Mouse (Mus musculus) liver, embryonic 11.5 days (tissue): ENCODE data around the gene Ms4a2. TPM values are rescaled to one million over a fixed set of nuclear protein-coding genes. Genes with fewer than 3 reads are reported as not detected.
A peak's percentile ranks its signal among the peaks of the same experiment; 100 is the strongest.

ENCODE experiments used
- ATAC-seq: fragments of 200-750 bp; cut with Nextera tagmentation; replicated peaks from 2 replicates; pipeline ENCODE4 v1.8.0; 2017; ENCODE audit warnings: moderate number of reproducible peaks, mild to moderate bottlenecking, moderate TSS enrichment, moderate library complexity; ENCODE audit not compliant: low FRiP score
- DNase-seq: peaks from one replicate; pipeline ENCODE4 v3.0.0-alpha.2; 2017; ENCODE audit warnings: low spot score
- H3K27ac ChIP-seq: fragments of 300-500 bp; sonication (generic); 2 replicates; pipeline ENCODE4 v1.5.1; 2014; ENCODE audit warnings: mild to moderate bottlenecking, low read depth, low read length, control low read depth
- H3K27me3 ChIP-seq: fragments of 300-500 bp; sonication (generic); replicated peaks from 2 replicates; pipeline ENCODE4 v1.6.1; 2014; ENCODE audit warnings: low read length, mixed read lengths; ENCODE audit not compliant: control insufficient read depth, insufficient read depth
- H3K36me3 ChIP-seq: fragments of 300-500 bp; sonication (generic); 2 replicates; pipeline ENCODE4 v1.6.1; 2014; ENCODE audit warnings: mild to moderate bottlenecking, low read length, moderate library complexity, mixed read lengths; ENCODE audit not compliant: control insufficient read depth, insufficient read depth
- H3K4me1 ChIP-seq: fragments of 300-500 bp; sonication (generic); replicated peaks from 2 replicates; pipeline ENCODE4 v1.6.1; 2014; ENCODE audit warnings: low read length, mixed read lengths; ENCODE audit not compliant: control insufficient read depth, insufficient read depth
- H3K4me2 ChIP-seq: fragments of 300-500 bp; sonication (generic); 2 replicates; pipeline ENCODE4 v1.6.1; 2014; ENCODE audit warnings: mild to moderate bottlenecking, control low read depth, moderate library complexity
- H3K4me3 ChIP-seq: fragments of 300-500 bp; sonication (generic); 2 replicates; pipeline ENCODE4 v1.5.1; 2014; ENCODE audit warnings: low read depth, low read length, control low read depth
- H3K9ac ChIP-seq: fragments of 300-500 bp; sonication (generic); 2 replicates; pipeline ENCODE4 v1.6.1; 2014; ENCODE audit warnings: low read depth, low read length, control low read depth
- H3K9me3 ChIP-seq: fragments of 300-500 bp; sonication (generic); 2 replicates; pipeline ENCODE4 v1.6.1; 2016; ENCODE audit warnings: low read length, inconsistent platforms, mixed read lengths; ENCODE audit not compliant: control insufficient read depth
- WGBS: fragments of 180-500 bp; shearing (Covaris S2); extraction: QIAGEN DNeasy Blood & Tissue Kit; methylation state at CpG from one replicate; pipeline ENCODE4 v1.1.7; 2014; 5-methylcytosine and 5-hydroxymethylcytosine counted together
- polyA plus RNA-seq: library from polyadenylated mRNA; unstranded; fragments of >200 nt; fragmentation: Nextera tagmentation; extraction: Ambion mirVana; gene quantifications from 2 replicates; pipeline ENCODE4 v1.2.1, GENCODE M21; 2014

Ms4a2 gene
- polyA plus RNA-seq, 1 experiment from 2014 or later: 0.19 TPM

DNA sequence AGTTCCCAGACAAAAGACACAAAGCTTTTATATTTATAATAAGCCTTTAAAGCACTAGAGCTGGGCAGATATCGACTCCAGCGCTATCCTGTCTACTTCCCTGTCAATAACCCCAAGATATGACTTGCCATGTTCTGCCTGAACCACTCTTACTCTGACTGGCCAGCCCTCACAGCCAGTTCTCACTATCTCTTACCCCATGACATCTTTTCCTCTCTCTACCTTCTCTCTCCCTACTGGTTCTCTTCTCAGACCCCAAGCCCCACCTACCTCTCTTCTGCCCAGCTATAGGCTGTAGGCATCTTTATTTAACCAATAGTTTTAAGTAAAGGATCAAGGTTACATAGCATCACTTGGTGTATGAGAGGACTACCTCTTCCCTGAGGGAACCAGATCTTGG, 10.8 kb upstream of the Ms4a2 start:
- Histone ChIP-seq H3K4me3 (no peak overlapping the region), H3K27ac (no peak overlapping the region), H3K4me2 (no peak overlapping the region), H3K9me3 (no peaks in the 10 kb centered on the region), H3K36me3 (no peaks in the 10 kb centered on the region), H3K27me3 (no peaks in the 10 kb centered on the region), H3K9ac (no peak overlapping the region), H3K4me1 (no peaks in the 10 kb centered on the region)
- ATAC-seq (no peak), DNase-seq (no peak)
- WGBS: 62% methylated on average over 2 of the region's 2 CpGs

DNA sequence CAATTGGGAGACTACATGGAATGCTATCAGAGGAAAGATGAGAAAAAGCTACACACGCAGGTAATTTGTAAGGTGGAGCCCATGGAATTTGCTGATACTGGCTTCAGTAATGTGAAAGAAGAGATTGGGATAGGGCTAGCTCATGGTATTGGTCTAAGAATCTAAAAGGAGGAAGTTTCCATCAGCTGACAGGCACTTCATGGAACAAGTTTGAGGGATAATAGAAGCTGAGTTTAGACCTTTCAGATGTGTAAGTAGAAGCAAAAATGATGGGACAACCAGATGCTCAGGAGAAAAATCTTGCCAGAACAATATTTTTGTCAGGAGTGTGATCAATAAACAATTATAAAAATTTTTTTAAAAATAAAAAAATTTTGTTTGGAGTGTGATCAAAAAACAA, 10.2 kb upstream of the Ms4a2 start:
- H3K9me3 ChIP-seq: no peaks in the 10 kb centered on the region
- no peaks in the 10 kb centered on the region for H3K27me3 ChIP-seq
- no peak overlapping the region for H3K4me2 ChIP-seq
- H3K4me1 ChIP-seq: no peaks in the 10 kb centered on the region
- H3K27ac ChIP-seq: no peak overlapping the region
- DNase-seq: no peak
- no peak overlapping the region for H3K4me3 ChIP-seq
- no peak overlapping the region for H3K9ac ChIP-seq
- WGBS: 81% methylated on average over 1 of the region's 1 CpGs
- no peak for ATAC-seq
- H3K36me3 ChIP-seq: no peaks in the 10 kb centered on the region

DNA sequence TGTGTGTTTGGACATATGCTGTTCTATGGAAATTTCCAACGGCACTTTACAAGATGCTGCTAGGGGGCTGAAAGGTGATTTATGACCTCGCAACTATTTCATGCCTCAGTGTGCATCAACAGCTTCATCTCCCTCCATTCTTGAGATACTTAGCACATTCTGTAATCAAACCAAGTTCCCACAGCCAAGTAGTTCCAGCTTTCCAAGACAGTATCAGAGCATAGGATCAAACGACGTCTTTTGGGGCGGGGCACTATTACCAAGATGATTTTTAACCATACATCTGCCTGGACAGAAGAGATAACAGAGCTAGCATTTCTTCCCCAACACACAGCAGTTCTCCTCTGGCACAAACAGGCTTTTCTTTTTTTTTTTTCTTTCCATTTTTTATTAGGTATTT, 1.7 kb upstream of the Ms4a2 start:
- DNase-seq: no peak
- 54% methylated on average over 5 of the region's 5 CpGs for WGBS

DNA sequence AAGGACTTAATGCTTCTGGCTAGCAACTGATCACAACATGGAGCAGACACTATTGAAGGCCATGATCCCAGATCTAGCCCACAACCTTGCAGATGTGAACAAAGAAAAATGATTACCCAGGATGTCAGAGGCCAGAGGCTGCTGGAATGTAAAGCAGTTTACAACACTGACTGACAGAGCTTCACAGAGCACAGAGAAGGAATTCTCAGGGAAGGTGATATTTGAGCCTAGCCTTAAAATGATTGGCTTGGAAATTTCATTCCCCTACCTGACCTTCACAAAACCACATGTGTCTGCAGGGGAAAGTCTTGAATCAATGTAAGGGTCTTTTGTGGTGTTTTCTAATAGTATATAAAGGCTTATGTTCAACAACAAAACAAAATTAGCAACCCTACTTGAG, 1.3 kb upstream of the Ms4a2 start:
- H3K27ac ChIP-seq: no peak overlapping the region
- H3K27me3 ChIP-seq: no peaks in the 10 kb centered on the region
- no peak overlapping the region for H3K9ac ChIP-seq
- H3K4me1 ChIP-seq: no peaks in the 10 kb centered on the region; the same call in 1 of the 2 replicates
- H3K4me3 ChIP-seq: no peak overlapping the region
- DNase-seq: no peak
- no peaks in the 10 kb centered on the region for H3K9me3 ChIP-seq
- ATAC-seq: no peak
- H3K36me3 ChIP-seq: no peaks in the 10 kb centered on the region
- no peak overlapping the region for H3K4me2 ChIP-seq

More for the DNA sequence above, 1.7 kb upstream of the Ms4a2 start:
- ATAC-seq: peak; percentile 86
- Histone ChIP-seq H3K9me3 (no peaks in the 10 kb centered on the region), H3K4me3 (no peak overlapping the region), H3K27me3 (no peaks in the 10 kb centered on the region), H3K27ac (no peak overlapping the region), H3K4me2 (no peak overlapping the region), H3K9ac (no peak overlapping the region), H3K4me1 (no peaks in the 10 kb centered on the region; the same call in 1 of the 2 replicates), H3K36me3 (no peaks in the 10 kb centered on the region)

DNA sequence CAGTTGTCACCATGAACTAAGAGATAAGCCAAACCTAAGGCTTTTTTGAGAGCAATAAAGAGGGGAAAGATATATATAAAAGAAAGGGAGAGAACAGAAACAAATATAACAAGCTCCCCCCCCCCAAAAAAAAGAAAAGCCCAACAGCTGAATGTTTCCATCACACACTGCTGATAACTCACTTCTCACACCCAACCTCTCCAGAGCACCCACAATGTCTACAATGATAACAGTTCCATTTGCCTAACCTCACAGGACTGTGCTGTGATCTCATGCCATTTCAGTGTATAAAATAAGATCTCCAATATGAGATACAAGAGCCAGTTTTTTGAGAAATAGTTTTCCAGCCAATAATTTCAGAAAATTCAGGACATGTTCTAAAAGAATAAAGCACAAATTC, 5.5 kb downstream of the Ms4a2 start:
- DNase-seq (no peak), ATAC-seq (peak; percentile 86)
- H3K4me3 ChIP-seq: no peak overlapping the region
- H3K9ac ChIP-seq: no peak overlapping the region
- H3K27ac ChIP-seq: no peak overlapping the region
- no peaks in the 10 kb centered on the region for H3K9me3 ChIP-seq
- no peaks in the 10 kb centered on the region; the same call in 1 of the 2 replicates for H3K4me1 ChIP-seq
- no peaks in the 10 kb centered on the region for H3K27me3 ChIP-seq
- no peak overlapping the region for H3K4me2 ChIP-seq
- no peaks in the 10 kb centered on the region for H3K36me3 ChIP-seq

DNA sequence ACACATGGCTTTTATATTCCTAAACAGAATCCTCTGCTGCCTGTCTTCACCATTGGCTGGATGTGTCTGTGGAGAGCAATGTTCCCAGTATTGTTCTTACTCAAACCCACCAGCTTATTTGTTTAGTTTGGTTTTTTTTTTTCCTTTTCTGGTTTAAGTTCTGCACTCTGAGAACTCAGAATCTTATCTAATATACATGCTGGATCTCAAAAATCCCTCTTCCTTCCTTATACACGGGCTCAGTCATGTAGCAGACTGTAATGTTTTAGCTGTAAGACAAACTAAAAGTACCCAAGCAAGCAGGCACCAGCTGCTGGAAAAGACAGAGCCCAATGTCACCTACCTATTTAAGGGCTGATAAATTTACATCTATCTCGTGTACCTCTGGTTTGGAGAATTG, 8.7 kb downstream of the Ms4a2 start:
- 41% methylated on average over 2 of the region's 2 CpGs for WGBS
- no peak overlapping the region for H3K9ac ChIP-seq
- no peak overlapping the region for H3K27ac ChIP-seq
- H3K36me3 ChIP-seq: no peaks in the 10 kb centered on the region
- ATAC-seq (no peak), DNase-seq (no peak)
- H3K4me1 ChIP-seq: peaks cover 7% of the 10 kb centered on the region
- H3K27me3 ChIP-seq: no peaks in the 10 kb centered on the region
- no peak overlapping the region for H3K4me2 ChIP-seq
- H3K9me3 ChIP-seq: no peaks in the 10 kb centered on the region
- H3K4me3 ChIP-seq: no peak overlapping the region

DNA sequence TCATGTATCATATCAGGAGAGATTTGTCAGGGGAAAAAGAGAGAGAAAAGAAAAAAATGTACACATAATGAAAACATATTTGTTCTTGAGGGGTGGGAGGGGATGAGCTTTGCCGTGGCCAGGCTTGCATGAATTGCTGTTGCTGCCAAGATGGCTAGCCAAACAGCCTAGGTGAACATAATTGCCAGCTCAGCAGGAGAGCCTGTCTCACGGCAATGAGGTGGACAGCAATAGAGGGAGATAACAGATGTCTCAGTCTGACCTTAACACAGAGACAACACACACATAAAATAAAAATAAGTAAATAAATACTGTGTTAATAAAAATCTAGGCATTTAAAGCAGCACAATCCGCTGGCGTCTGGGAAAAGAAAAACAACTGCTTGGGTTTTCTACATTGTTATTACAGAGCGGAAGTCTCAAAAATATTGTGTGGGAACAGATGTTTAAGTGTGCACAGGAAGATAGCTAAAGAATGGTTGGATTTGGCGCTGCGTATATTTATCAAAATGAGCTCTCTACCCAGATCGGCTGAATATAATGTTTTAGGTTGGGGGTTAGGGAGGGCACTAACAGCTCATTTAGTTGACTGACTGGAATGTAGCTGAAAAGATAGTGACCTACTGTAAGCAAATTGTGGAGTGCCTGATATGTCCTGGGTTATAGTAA, 9.6 kb downstream of the Ms4a2 start:
- ATAC-seq (no peak), DNase-seq (no peak)
- no peak overlapping the region for H3K27ac ChIP-seq
- no peak overlapping the region for H3K9ac ChIP-seq
- no peaks in the 10 kb centered on the region for H3K9me3 ChIP-seq
- no peaks in the 10 kb centered on the region for H3K36me3 ChIP-seq
- WGBS: 65% methylated on average over 8 of the region's 8 CpGs
- H3K27me3 ChIP-seq: no peaks in the 10 kb centered on the region
- H3K4me3 ChIP-seq: no peak overlapping the region
- H3K4me2 ChIP-seq: no peak overlapping the region
- peaks cover 7% of the 10 kb centered on the region for H3K4me1 ChIP-seq

DNA sequence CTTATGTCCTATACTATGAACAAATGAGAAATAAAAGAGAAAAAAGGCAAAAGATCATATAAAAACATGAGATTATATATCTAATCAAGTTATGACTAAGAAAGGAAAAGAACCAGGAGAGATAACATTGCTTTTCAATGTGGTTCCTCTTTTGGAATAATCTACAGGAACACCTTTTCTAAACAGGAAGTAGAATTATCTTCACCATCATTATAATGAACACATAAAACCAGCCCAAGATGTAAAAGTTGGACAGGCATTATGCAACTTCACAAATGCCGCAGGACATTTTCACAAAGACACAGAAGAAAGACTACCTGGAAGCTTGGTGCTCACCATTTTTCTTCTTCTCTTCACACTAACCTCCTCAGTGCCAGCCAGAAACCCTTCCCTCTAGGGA, 10.4 kb downstream of the Ms4a2 start:
- H3K27ac ChIP-seq: no peak overlapping the region
- H3K4me1 ChIP-seq: peaks cover 7% of the 10 kb centered on the region
- H3K4me2 ChIP-seq: no peak overlapping the region
- no peaks in the 10 kb centered on the region for H3K9me3 ChIP-seq
- DNase-seq (no peak), ATAC-seq (no peak)
- no peaks in the 10 kb centered on the region for H3K36me3 ChIP-seq
- H3K4me3 ChIP-seq: no peak overlapping the region
- H3K27me3 ChIP-seq: no peaks in the 10 kb centered on the region
- H3K9ac ChIP-seq: no peak overlapping the region
- WGBS: 49% methylated on average over 1 of the region's 1 CpGs

DNA sequence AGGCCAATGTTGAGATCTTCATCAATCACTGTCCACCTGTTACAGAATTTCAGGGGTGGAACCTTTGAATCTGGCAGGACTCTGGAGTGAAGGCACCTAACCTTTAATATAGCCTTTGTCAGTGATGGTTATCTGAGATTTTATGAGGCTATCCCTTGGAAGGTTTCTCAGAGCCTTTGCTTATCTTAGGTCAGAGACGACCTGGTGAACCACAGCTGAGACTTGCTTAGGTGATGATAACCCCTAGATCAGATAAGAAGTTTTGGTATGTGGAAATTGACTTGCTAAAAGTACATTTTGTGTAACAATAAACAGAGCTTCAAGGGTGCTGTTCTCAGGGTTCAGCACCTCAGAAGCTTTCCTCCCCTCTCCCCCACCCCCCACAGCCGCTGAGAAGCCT, 11.2 kb downstream of the Ms4a2 start:
- H3K4me2 ChIP-seq: no peak overlapping the region
- 27% methylated on average over 2 of the region's 2 CpGs for WGBS
- H3K4me3 ChIP-seq: no peak overlapping the region
- no peak overlapping the region for H3K27ac ChIP-seq
- ATAC-seq (no peak), DNase-seq (no peak)
- H3K9ac ChIP-seq: no peak overlapping the region
- H3K27me3 ChIP-seq: no peaks in the 10 kb centered on the region
- no peaks in the 10 kb centered on the region for H3K36me3 ChIP-seq
- H3K4me1 ChIP-seq: peaks cover 7% of the 10 kb centered on the region
- no peaks in the 10 kb centered on the region for H3K9me3 ChIP-seq
